Comparison of ENCODE assay signal across 14 mouse cellular contexts in the genomic region with DNA sequence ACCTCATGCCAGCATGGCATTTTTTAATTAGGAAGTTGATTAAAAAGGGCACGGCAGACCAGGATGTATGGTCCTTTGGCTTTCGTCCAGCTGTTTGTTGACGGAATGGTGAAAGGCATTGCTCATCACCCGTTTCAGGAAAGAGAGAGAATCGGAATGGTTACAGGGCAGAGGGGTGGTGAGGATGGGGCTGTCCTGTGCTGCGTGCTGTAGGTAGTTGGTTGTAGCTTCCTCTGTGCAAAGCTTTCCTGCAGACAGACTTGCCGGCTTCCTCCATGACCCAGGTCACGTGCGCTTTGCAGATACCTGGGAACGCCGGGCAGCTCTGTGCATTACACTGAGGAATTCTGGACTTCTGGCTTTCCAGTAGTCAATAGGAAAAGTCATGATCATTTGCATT. TPM values are rescaled to one million over a fixed set of nuclear protein-coding genes. Genes with fewer than 3 reads are reported as not detected.
DNase-seq lines count a peak whose midpoint lies in the region; ATAC-seq lines count a peak whose summit lies in the region.
"Had no signal": no experiment of that assay in that cellular context is flagged by ENCODE, and none has a peak within 500 bp of the region (broad histone marks: within the 10 kb centered on the region; RNA-seq: fewer than 3 reads in every experiment).

No protein-coding gene starts in this region.

- no peak overlapping the region for H3K9ac ChIP-seq in midbrain, embryonic 11.5 days (ENCODE audit: low read length)
- H3K9ac ChIP-seq: embryonic facial prominence, embryonic 15.5 days had no signal

- H3K36me3 ChIP-seq in midbrain, embryonic 11.5 days (ENCODE audit: control insufficient read depth, insufficient read depth, low read length): no peaks in the 10 kb centered on the region
- H3K36me3 ChIP-seq: embryonic facial prominence, embryonic 15.5 days had no signal

- ATAC-seq in frontal cortex, adult (ENCODE audit: low TSS enrichment): 0 out of 2 replicates have a peak, but pooled peaks have one; percentile 11
- no peak for ATAC-seq in midbrain, embryonic 11.5 days (ENCODE audit: low FRiP score)

- H3K9me3 ChIP-seq in midbrain, embryonic 11.5 days (ENCODE audit: control insufficient read depth, low read length): no peaks in the 10 kb centered on the region
- H3K9me3 ChIP-seq: embryonic facial prominence, embryonic 15.5 days had no signal

- no peak for DNase-seq in frontal cortex, postnatal 10 days (ENCODE audit: low spot score in 2 of 2)
- peak; percentile 79 for DNase-seq in brain, adult 2 months (ENCODE audit: low read depth, low spot score)
- peak; percentile 44 to 54 for DNase-seq in cerebellum, postnatal 14 days
- peak; percentile 83 for DNase-seq in midbrain, embryonic 11.5 days (ENCODE audit: low spot score, missing footprints)
- no peak for DNase-seq in spleen, postnatal 36 days (ENCODE audit: low spot score in 2 of 2)
- no peak for DNase-seq in kidney, postnatal 14 days
- no peak for DNase-seq in kidney, postnatal 25 days
- DNase-seq: B cell, adult 2 months; gastrocnemius, postnatal 14 days had no signal

- peaks cover 20% of the 10 kb centered on the region for H3K4me1 ChIP-seq in midbrain, embryonic 11.5 days (ENCODE audit: control insufficient read depth, insufficient read depth, low read length)
- H3K4me1 ChIP-seq: embryonic facial prominence, embryonic 15.5 days had no signal

- no peak overlapping the region for H3K4me3 ChIP-seq in midbrain, embryonic 11.5 days (ENCODE audit: low read depth, low read length)
- H3K4me3 ChIP-seq: embryonic facial prominence, embryonic 15.5 days had no signal

- peaks cover 13% of the 10 kb centered on the region for H3K27me3 ChIP-seq in midbrain, embryonic 11.5 days (ENCODE audit: control insufficient read depth, insufficient read depth, low read length)

- no peak overlapping the region for H3K27ac ChIP-seq in midbrain, embryonic 11.5 days (ENCODE audit: low read depth, low read length)
- H3K27ac ChIP-seq: embryonic facial prominence, embryonic 15.5 days had no signal

- 77% methylated on average over 11 of the region's 11 CpGs for WGBS in midbrain, embryonic 11.5 days

- no peak overlapping the region for H3K4me2 ChIP-seq in midbrain, embryonic 11.5 days
- H3K4me2 ChIP-seq: embryonic facial prominence, embryonic 15.5 days; liver, embryonic 11.5 days had no signal

RNA-seq across cellular contexts. Expression of a gene that starts 10.3 kb away (rescaled TPM):
- 13.3 and 13.5 TPM in 2 replicates for polyA plus RNA-seq in midbrain, embryonic 11.5 days (2014; fragmentation: Nextera tagmentation; extraction: Ambion mirVana)
- polyA plus RNA-seq: heart, postnatal 0 days; kidney, embryonic 14.5 days had no signal

Comparison
In these comparisons a context has a peak if more than half of its experiments do, and no peak if none do; other contexts are left out.
1. DNase-seq: peak in brain, adult 2 months (single experiment), cerebellum, postnatal 14 days (2 of 2) and midbrain, embryonic 11.5 days (single experiment); none in frontal cortex, postnatal 10 days (0 of 2), spleen, postnatal 36 days (0 of 2), kidney, postnatal 14 days (single experiment) and kidney, postnatal 25 days (0 of 2).